Mouse (Mus musculus) cerebral cortex, adult 2 months (tissue): ENCODE results near the gene Nudt8.

Source experiments
- WGBS: fragments of 180-500 bp; shearing (Covaris S2); methylation state at CpG from one replicate; pipeline ENCODE4 v1.1.7; 2018; 5-methylcytosine and 5-hydroxymethylcytosine counted together

The Nudt8 gene

GRCm38 (mm10) chr19:3988750-3989149 is 11.6 kb upstream of the Nudt8 start:
- WGBS, result 93% methylated on average over 4 of the region's 4 CpGs

GRCm38 (mm10) chr19:3990804-3991203 is 9.6 kb upstream of the Nudt8 start:
- 79% methylated on average over 6 of the region's 6 CpGs for WGBS

- 94% methylated on average over 3 of the region's 3 CpGs for WGBS
Observed at GRCm38 (mm10) chr19:3991562-3991961, 8.8 kb upstream of the Nudt8 start.

GRCm38 (mm10) chr19:3991966-3992365 is 8.4 kb upstream of the Nudt8 start:
- WGBS, result 92% methylated on average over 3 of the region's 3 CpGs

GRCm38 (mm10) chr19:3992416-3992815 is 8.0 kb upstream of the Nudt8 start, which contains the start of gene Tbx10:
Tbx10 (plus strand) TSS chr19:3992752.
- WGBS, result 72% methylated on average over 5 of the region's 5 CpGs

- 73% methylated on average over 6 of the region's 6 CpGs for WGBS
Observed at GRCm38 (mm10) chr19:3994932-3995331, 5.4 kb upstream of the Nudt8 start.

- 92% methylated on average over 3 of the region's 3 CpGs for WGBS
Observed at GRCm38 (mm10) chr19:3995505-3995904, 4.9 kb upstream of the Nudt8 start.

- WGBS, result 79% methylated on average over 7 of the region's 7 CpGs
Observed at GRCm38 (mm10) chr19:3996106-3996505, 4.3 kb upstream of the Nudt8 start.

- 84% methylated on average over 8 of the region's 8 CpGs for WGBS
Observed at GRCm38 (mm10) chr19:3996747-3997146, 3.6 kb upstream of the Nudt8 start.

- 72% methylated on average over 8 of the region's 8 CpGs for WGBS
Observed at GRCm38 (mm10) chr19:3997231-3997630, 3.1 kb upstream of the Nudt8 start.

GRCm38 (mm10) chr19:3998335-3998734 is 2.0 kb upstream of the Nudt8 start:
- 79% methylated on average over 8 of the region's 8 CpGs for WGBS

GRCm38 (mm10) chr19:3999121-3999730 is 1.2 kb upstream of the Nudt8 start:
- WGBS, result 64% methylated on average over 9 of the region's 9 CpGs

GRCm38 (mm10) chr19:4000949-4001525 is 657 bp downstream of the Nudt8 start:
- WGBS, result 24% methylated on average over 17 of the region's 17 CpGs

GRCm38 (mm10) chr19:4001752-4002151 is 1.4 kb downstream of the Nudt8 start:
- WGBS, result 87% methylated on average over 5 of the region's 5 CpGs

GRCm38 (mm10) chr19:4003112-4003511 is 2.7 kb downstream of the Nudt8 start, which contains the start of gene Doc2g:
Doc2g (plus strand) TSS chr19:4003313.
- 93% methylated on average over 1 of the region's 1 CpGs for WGBS

- 81% methylated on average over 12 of the region's 12 CpGs for WGBS
Observed at GRCm38 (mm10) chr19:4003641-4004040, 3.3 kb downstream of the Nudt8 start.

GRCm38 (mm10) chr19:4004331-4004730 is 4.0 kb downstream of the Nudt8 start:
- 91% methylated on average over 15 of the region's 15 CpGs for WGBS

GRCm38 (mm10) chr19:4005091-4005490 is 4.7 kb downstream of the Nudt8 start:
- 85% methylated on average over 9 of the region's 9 CpGs for WGBS

- 95% methylated on average over 8 of the region's 8 CpGs for WGBS
Observed at GRCm38 (mm10) chr19:4005971-4006370, 5.6 kb downstream of the Nudt8 start.

GRCm38 (mm10) chr19:4011086-4011485 is 10.7 kb downstream of the Nudt8 start:
- 91% methylated on average over 5 of the region's 5 CpGs for WGBS

- WGBS, result under 1% methylated on average over 45 of the region's 45 CpGs
Observed at GRCm38 (mm10) chr19:4012432-4013022, 12.1 kb downstream of the Nudt8 start, which contains the start of gene Ndufv1. Ndufv1 (minus strand) TSS chr19:4012806.

- 22% methylated on average over 9 of the region's 9 CpGs for WGBS
Observed at GRCm38 (mm10) chr19:4013066-4013465, 12.7 kb downstream of the Nudt8 start.

- 81% methylated on average over 5 of the region's 5 CpGs for WGBS
Observed at GRCm38 (mm10) chr19:4015635-4016034, 15.3 kb downstream of the Nudt8 start.
